Mouse (Mus musculus) ES-Bruce4 (cell line): Measurements from ENCODE around the gene Ssbp3.

Experiments
- CTCF ChIP-seq: IDR thresholded peaks from one replicate; pipeline ENCODE4 v1.8.1; 2011; ENCODE audit warnings: low read depth, low read length
- EP300 ChIP-seq: IDR thresholded peaks from 2 replicates; pipeline ENCODE4 v1.6.1; 2011; ENCODE audit warnings: low read depth, low read length; ENCODE audit not compliant: insufficient read depth
- POLR2A ChIP-seq: IDR thresholded peaks from one replicate; pipeline ENCODE4 v1.8.1; 2011; ENCODE audit warnings: low read length; ENCODE audit not compliant: insufficient read depth

DNA sequence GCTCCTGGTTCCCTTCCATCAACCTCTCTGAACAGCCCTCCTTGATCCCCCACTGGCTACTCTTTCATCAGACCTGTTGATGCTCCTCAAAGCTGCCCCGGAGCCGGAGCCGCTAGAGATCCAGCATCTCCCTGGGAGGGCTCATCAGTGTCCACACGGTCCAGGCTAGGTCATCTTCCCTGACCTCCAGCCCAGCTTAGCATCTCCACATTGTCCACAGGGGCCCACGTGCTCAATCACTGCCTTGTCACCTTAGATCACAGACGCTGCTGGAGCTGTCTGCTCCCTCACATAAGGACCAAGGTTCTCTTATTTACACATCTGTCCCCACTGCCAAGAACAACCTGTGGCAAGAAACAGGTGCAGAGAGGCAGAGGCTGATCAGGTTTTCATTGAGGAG, 9.8 kb upstream of the Ssbp3 start:
- TF ChIP-seq POLR2A, result no peak
- no peak for TF ChIP-seq CTCF
- no peak for TF ChIP-seq EP300
